Mouse (Mus musculus) ovary, adult 2 months (tissue): ENCODE results near the gene Abcc8. TPM values are rescaled to one million over a fixed set of nuclear protein-coding genes. Genes with fewer than 3 reads are reported as not detected.

Experiments used
- polyA plus RNA-seq: library from polyadenylated mRNA; depleted of rRNA; stranded (reverse); fragments of >200 nt; gene quantifications from 2 replicates; pipeline ENCODE4 v1.2.3, GENCODE M21; 2012; rRNA removed

Abcc8 gene
- polyA plus RNA-seq: 0.54 and 0.59 TPM in 2 replicates

GRCm38 (mm10) chr7:46179431-46180275, at the start of gene Abcc8:
Gene Abcc8, minus strand, starts transcription at chr7:46180033.

GRCm38 (mm10) chr7:46100563-46100962, 79.3 kb downstream of the Abcc8 start, which contains the start of gene Kcnj11:
Gene Kcnj11, minus strand, starts transcription at chr7:46100764.

Other genes with a start within 250 kb of the Abcc8 start
- 1.4 and 1.8 TPM in 2 replicates for gene Abcc6, start 149.7 kb downstream of the Abcc8 start, polyA plus RNA-seq
- 39.9 and 46.6 TPM in 2 replicates for gene Nomo1, start 146.3 kb downstream of the Abcc8 start, polyA plus RNA-seq
- gene Kcnj11, start 79.3 kb downstream of the Abcc8 start, polyA plus RNA-seq: 0.35 and 0.51 TPM in 2 replicates
- 0.05 and 0.09 TPM in 2 replicates for gene Ush1c, start 58.5 kb upstream of the Abcc8 start, polyA plus RNA-seq
- not detected in 2 replicates for gene Otog, start 61.0 kb upstream of the Abcc8 start, polyA plus RNA-seq
- gene Myod1, start 196.4 kb upstream of the Abcc8 start, polyA plus RNA-seq: not detected in 2 replicates
- gene Kcnc1, start 216.5 kb upstream of the Abcc8 start, polyA plus RNA-seq: 0.09 and 0.29 TPM in 2 replicates